Mouse (Mus musculus): ENCODE data around the gene Nxpe3. TPM values are rescaled to one million over a fixed set of nuclear protein-coding genes. Genes with fewer than 3 reads are reported as not detected.
A peak's percentile ranks its signal among the peaks of the same experiment; 100 is the strongest.

Gene Nxpe3
- polyA plus RNA-seq (2011; ENCODE audit: insufficient read length, low read depth, missing spikeins): 1.1 and 1.4 TPM in 2 replicates

DNA sequence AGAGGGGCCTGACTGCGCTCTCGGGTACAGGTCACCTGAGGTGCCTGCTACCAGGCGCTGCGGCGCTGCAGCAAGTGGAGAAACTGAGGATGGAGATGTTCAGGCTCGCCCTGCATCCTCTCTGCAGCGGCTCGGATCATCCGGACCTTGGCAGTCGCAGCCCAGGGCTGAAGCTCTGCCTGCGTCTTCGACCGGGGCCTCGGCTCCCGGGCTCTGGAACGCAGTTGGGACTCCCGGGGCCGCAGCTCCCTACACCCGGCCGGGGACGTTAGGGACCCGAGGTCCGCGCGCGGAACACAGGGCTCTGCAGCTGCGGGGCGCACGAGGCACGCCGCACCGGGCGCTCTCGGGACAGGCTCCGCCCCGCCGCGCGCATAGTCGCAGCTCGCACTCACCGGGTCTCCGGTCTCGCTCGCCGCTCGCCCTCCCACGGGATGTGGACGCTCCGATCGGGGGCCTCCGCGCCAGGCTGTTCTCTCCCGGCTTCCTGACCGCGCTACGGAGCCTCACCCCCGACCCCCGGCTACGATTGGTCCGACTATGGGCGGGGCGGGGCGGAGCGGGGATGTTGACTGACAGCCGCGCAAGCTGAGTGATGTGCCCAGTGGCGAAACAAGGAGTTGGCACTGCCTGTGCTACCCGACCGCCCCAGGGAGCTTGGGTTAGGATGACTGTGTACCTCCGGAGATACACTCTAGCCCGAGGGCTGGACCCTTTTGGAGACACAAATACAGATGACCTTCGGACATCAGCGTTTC lies at the start of gene Nxpe3:
Gene Nxpe3 (minus strand): TSS at position 393 of the 758 bp plus-strand sequence.
- Histone ChIP-seq H3K27ac (ENCODE audit: insufficient read depth, low read length) (peak within 1 kb of the TSS; percentile 60), H3K4me3 (ENCODE audit: insufficient read depth, low read length) (peak within 1 kb of the TSS; percentile 45), H3K4me1 (ENCODE audit: control insufficient read depth, insufficient read depth, low read length) (peaks cover 5% of the 10 kb centered on the region)
- TF ChIP-seq POLR2A (IDR thresholded peaks at IDR 0.05; ENCODE audit: low read depth, low read length) (peak; percentile 70; the same call in 1 of the 2 replicates), CTCF (IDR thresholded peaks at IDR 0.05; ENCODE audit: borderline replicate concordance, insufficient read depth, low read length) (no peak)

DNA sequence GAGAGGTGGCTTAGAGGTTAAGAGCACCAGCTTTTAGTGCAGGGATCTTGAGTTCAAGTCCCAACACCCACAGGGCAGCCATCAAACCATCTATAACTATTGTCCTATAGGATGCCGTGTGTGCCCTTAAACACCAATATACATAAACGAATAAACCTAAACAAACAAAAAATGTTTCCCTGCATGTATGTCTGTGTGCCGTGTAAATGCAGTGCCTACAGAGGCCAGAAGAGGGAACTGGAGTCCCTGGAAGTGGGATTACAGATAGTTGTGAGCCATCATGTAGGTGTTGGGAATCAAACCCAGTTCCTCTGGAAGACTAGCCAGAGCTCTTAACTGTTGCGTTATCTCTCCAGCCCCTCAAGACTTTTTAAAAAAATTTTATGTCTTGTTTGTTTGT lies 45.7 kb upstream of the Nxpe3 start:
- no peak overlapping the region for H3K4me3 ChIP-seq (ENCODE audit: insufficient read depth, low read length)
- H3K27ac ChIP-seq (ENCODE audit: insufficient read depth, low read length): no peak overlapping the region
- TF ChIP-seq CTCF (IDR thresholded peaks at IDR 0.05; ENCODE audit: borderline replicate concordance, insufficient read depth, low read length): no peak
- TF ChIP-seq POLR2A (IDR thresholded peaks at IDR 0.05; ENCODE audit: low read depth, low read length): no peak
- no peaks in the 10 kb centered on the region for H3K4me1 ChIP-seq (ENCODE audit: control insufficient read depth, insufficient read depth, low read length)

DNA sequence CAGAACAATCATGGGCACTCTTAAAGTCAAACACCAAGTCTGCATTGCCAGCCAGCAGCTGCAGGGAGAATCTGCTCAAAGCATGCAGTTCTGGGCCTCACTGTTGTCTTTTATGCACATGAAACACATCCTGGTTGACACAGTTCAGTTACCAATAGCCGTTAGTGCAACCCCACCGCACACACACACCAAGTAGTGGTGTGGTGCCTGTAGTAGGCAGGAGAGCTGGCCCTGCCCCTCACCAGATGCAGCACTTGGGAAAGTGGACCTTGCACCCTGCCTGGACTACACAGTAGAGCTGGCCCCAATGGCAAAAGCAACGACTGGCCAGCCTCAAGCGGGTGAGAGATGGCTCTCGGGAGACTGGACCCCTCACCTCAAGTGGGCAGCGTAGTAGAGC lies 44.6 kb upstream of the Nxpe3 start:
- TF ChIP-seq POLR2A (IDR thresholded peaks at IDR 0.05; ENCODE audit: low read depth, low read length): no peak
- TF ChIP-seq CTCF (IDR thresholded peaks at IDR 0.05; ENCODE audit: borderline replicate concordance, insufficient read depth, low read length): no peak
- Histone ChIP-seq H3K4me3 (ENCODE audit: insufficient read depth, low read length) (no peak overlapping the region), H3K27ac (ENCODE audit: insufficient read depth, low read length) (no peak overlapping the region), H3K4me1 (ENCODE audit: control insufficient read depth, insufficient read depth, low read length) (no peaks in the 10 kb centered on the region)

DNA sequence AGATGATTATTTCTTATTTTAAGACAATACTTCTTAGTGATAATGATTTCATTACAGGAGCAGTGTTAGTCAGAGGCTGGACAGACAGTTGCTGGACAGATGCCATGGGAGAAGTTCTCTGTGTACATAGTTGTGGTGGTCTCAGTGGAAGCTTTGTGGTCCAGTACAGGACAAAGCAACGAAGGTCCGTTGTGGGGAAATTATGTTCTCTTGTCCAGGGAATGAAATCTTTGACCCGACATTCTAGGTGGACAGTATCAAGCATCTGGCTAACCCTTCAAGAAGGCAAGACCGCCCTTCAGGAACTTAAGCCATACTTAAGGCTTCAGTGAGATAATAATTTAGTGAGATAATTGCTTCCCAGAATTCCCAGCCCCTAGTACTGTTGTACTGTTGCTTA lies 43.7 kb upstream of the Nxpe3 start:
- TF ChIP-seq POLR2A (IDR thresholded peaks at IDR 0.05; ENCODE audit: low read depth, low read length): no peak
- TF ChIP-seq CTCF (IDR thresholded peaks at IDR 0.05; ENCODE audit: borderline replicate concordance, insufficient read depth, low read length): no peak
- no peak overlapping the region for H3K4me3 ChIP-seq (ENCODE audit: insufficient read depth, low read length)
- H3K4me1 ChIP-seq (ENCODE audit: control insufficient read depth, insufficient read depth, low read length): no peaks in the 10 kb centered on the region
- no peak overlapping the region for H3K27ac ChIP-seq (ENCODE audit: insufficient read depth, low read length)

DNA sequence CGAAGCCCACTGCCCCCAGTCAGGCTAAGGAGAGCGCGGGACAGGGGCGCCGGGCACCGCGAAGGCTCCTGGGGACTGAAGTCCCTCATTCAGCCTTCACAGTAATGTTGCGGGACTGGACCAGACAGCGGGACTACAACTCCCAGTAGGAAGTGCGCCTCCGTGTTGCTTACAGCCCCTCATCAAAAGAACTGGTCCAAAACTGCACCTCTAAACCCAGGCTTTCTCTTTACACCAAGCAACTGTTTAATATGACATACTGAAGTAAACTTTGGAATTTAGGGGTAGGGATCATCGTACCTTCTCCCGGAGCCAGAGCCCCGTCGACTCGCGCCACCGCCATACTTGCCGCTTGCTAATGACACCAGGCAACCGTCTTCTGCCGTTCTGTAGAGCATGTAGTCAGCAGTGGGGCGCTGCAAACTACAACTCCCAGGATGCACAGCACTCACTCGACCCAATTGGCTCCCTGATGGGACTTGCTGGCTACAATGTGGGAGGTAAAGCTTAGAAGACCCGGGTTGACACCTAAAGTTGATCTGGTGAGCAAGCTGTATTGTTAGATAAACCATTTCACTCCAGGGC lies 39.5 kb upstream of the Nxpe3 start, which contains the start of gene Cep97:
Gene Cep97 (minus strand): TSS at position 403 of the 585 bp plus-strand sequence.
- no peak within 1 kb of the TSS for H3K27ac ChIP-seq (ENCODE audit: insufficient read depth, low read length)
- TF ChIP-seq POLR2A (IDR thresholded peaks at IDR 0.05; ENCODE audit: low read depth, low read length) (peak; percentile 61), CTCF (IDR thresholded peaks at IDR 0.05; ENCODE audit: borderline replicate concordance, insufficient read depth, low read length) (no peak)

DNA sequence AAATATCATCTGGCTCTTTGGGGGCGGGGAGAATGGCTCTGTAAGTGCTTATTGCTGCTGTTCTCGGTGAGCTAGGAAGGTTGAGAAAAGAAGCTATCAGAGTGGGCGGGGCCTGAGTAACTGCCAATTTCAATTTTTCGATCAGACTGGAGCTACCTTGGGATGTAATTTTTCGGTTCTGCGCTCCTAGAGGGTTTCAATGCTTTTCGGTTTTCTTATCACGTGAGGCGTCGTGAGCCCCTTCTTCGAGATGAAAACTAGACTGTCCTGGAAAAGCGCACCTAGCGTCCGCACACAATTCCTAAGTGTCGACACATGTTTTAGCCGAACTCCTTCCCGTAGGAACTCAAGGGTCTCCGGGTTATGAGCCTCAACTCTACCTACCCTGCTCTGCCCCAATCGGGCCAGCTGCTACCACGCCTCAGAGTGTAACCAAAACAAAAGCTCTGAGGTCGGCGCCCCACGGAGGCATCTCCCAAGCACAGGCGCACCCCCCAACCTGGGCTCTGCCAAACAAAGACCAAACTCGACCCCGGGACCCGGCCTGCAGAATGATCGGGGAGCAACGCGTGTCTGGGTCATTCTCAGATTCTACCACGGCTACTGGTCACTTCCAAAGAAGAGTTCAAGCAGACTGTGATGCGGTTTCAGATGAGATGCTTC lies 38.7 kb upstream of the Nxpe3 start:
- TF ChIP-seq CTCF (IDR thresholded peaks at IDR 0.05; ENCODE audit: borderline replicate concordance, insufficient read depth, low read length) (no peak), POLR2A (IDR thresholded peaks at IDR 0.05; ENCODE audit: low read depth, low read length) (no peak)

More for the DNA sequence above, 39.5 kb upstream of the Nxpe3 start, which contains the start of gene Cep97:
- Histone ChIP-seq H3K4me3 (ENCODE audit: insufficient read depth, low read length) (peak within 1 kb of the TSS; percentile 89), H3K4me1 (ENCODE audit: control insufficient read depth, insufficient read depth, low read length) (no peaks in the 10 kb centered on the region)

DNA sequence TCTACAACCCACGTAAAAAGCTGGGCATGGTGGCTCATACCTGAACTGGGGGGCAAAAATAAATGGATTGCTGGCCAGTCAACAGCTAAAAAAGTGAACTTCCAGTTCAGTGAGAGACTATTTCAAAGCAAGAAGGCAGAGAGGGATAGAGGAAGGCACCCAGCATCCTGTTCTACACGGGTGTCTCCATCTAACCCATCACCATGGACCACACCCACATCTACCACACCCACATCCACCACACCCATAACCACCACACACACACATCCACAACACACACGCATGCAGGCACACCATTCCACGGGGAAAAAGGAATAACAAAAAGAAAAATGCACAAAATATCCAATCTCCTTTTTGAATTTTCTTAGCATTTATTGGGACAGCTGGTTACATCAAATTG lies 28.9 kb upstream of the Nxpe3 start:
- TF ChIP-seq POLR2A (IDR thresholded peaks at IDR 0.05; ENCODE audit: low read depth, low read length) (no peak), CTCF (IDR thresholded peaks at IDR 0.05; ENCODE audit: borderline replicate concordance, insufficient read depth, low read length) (no peak)
- H3K4me3 ChIP-seq (ENCODE audit: insufficient read depth, low read length): no peak overlapping the region

More for the DNA sequence above, 38.7 kb upstream of the Nxpe3 start:
- H3K4me1 ChIP-seq (ENCODE audit: control insufficient read depth, insufficient read depth, low read length): no peaks in the 10 kb centered on the region
- H3K4me3 ChIP-seq (ENCODE audit: insufficient read depth, low read length): peak overlapping the region; percentile 89
- H3K27ac ChIP-seq (ENCODE audit: insufficient read depth, low read length): no peak overlapping the region

DNA sequence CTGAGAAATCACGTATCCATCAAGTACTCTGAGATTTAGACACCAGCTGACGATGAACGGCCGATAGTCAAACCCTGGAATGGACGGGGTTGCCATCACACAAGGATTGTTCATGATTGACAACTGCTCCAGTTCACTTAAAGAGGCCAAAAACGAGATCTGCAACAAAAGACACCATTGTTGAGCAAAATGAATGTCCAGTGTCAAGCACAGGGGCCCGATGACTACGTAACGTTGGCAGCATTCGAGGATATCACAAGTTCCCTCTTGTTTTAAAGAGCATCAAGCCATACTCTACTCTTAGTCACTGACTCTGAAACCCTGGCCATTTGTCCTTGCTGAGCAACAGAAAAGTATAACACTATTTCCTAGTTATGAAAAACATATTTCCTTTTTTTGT lies 27.0 kb upstream of the Nxpe3 start:
- Histone ChIP-seq H3K4me3 (ENCODE audit: insufficient read depth, low read length) (no peak overlapping the region), H3K4me1 (ENCODE audit: control insufficient read depth, insufficient read depth, low read length) (no peaks in the 10 kb centered on the region), H3K27ac (ENCODE audit: insufficient read depth, low read length) (no peak overlapping the region)
- no peak for TF ChIP-seq POLR2A (IDR thresholded peaks at IDR 0.05; ENCODE audit: low read depth, low read length)
- no peak for TF ChIP-seq CTCF (IDR thresholded peaks at IDR 0.05; ENCODE audit: borderline replicate concordance, insufficient read depth, low read length)

More for the DNA sequence above, 28.9 kb upstream of the Nxpe3 start:
- Histone ChIP-seq H3K4me1 (ENCODE audit: control insufficient read depth, insufficient read depth, low read length) (no peaks in the 10 kb centered on the region), H3K27ac (ENCODE audit: insufficient read depth, low read length) (no peak overlapping the region)

DNA sequence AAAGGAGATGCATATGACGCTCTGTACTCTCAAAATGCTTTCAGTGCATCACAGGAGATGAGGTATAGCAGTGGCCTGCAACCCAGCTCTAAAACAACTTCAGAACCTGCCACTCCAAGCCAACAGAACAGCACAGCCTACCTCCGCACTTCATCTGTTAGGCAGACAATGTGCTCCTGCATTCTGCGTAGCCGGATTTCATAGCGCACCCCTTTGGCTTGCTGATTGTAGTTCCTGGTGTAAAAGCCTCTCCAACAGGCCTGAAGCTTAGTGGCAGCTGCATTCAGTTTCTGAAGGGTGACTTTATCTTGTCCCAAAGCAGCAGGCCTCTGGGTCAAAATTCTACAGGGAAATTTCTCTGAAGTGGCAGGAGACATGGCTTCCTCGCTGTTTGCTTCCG lies 19.6 kb upstream of the Nxpe3 start:
- Histone ChIP-seq H3K4me1 (ENCODE audit: control insufficient read depth, insufficient read depth, low read length) (no peaks in the 10 kb centered on the region), H3K27ac (ENCODE audit: insufficient read depth, low read length) (no peak overlapping the region), H3K4me3 (ENCODE audit: insufficient read depth, low read length) (no peak overlapping the region)
- TF ChIP-seq CTCF (IDR thresholded peaks at IDR 0.05; ENCODE audit: borderline replicate concordance, insufficient read depth, low read length): no peak
- no peak for TF ChIP-seq POLR2A (IDR thresholded peaks at IDR 0.05; ENCODE audit: low read depth, low read length)
